Mouse (Mus musculus): Measurements from ENCODE around the gene Fam71e1.

The Fam71e1 gene

GRCm38 (mm10) chr7:44533746-44534045 is 37.3 kb downstream of the Fam71e1 start:
- TF ChIP-seq GATA4 (IDR thresholded peaks at IDR 0.05; ENCODE audit: insufficient replicate concordance, low read length) = no peak

DNA sequence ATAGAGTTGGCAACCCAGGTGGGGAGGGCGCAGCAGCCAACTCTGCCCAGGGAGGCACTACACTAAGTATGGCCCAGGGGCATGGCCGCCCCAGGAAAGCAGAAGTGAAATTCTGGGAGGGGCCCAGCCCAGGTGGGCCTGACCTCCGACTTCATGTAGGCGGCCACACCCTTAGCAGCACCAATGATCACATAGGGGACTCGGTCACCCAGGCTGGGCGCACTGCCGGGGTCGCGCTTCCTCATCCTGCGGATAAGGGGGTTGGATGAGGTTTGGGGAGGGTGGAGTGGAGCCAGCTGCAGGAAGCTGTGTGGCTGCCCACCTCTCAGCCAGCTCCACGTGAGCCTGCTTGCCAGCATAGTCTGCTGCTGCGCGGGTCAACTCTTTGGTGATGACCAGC is 37.9 kb downstream of the Fam71e1 start:
- no peak for TF ChIP-seq GATA4 (IDR thresholded peaks at IDR 0.05; ENCODE audit: insufficient replicate concordance, low read length)

DNA sequence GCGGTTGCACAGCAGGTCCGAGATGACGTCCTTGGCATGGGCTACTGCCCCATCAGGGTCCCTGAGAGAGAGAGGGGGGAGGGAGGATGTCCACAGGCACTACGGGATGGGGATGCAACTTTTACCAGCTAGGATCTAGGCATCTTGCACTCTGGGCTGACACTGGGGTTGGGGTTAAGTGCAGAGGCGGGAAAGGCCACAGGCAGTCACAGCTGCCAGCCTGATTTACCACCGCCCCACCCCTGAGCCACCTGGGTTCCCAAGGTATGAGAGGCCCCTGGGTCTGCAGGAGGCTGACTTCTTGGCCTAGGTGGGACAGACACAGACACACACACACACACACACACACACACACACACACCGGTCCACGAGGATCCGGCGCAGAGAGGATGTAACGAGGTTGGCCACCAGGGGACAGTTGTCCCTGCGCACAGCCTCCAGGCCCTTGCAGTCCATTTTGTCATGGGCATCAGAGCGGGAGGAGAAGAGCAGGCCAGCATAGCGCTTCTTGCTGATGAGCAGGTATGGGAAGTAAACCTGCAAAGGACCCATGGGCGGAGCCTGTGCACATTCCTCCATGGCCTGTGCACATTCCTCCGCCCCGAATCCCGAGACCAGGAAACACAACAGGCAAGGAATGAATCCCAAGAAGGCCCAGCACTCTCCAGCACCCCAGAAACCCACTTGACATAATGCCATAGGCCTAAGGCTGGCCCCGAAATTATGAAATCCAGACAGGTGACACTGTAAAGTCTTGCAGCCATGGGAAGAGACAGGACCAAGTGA is 38.5 kb downstream of the Fam71e1 start:
- no peak for TF ChIP-seq GATA4 (IDR thresholded peaks at IDR 0.05; ENCODE audit: insufficient replicate concordance, low read length)

GRCm38 (mm10) chr7:44535657-44536589 is 39.5 kb downstream of the Fam71e1 start:
- TF ChIP-seq GATA4 (IDR thresholded peaks at IDR 0.05; ENCODE audit: insufficient replicate concordance, low read length) = no peak

GRCm38 (mm10) chr7:44536590-44536968 is 40.2 kb downstream of the Fam71e1 start:
- TF ChIP-seq GATA4 (IDR thresholded peaks at IDR 0.05; ENCODE audit: insufficient replicate concordance, low read length) = no peak

- TF ChIP-seq GATA4 (IDR thresholded peaks at IDR 0.05; ENCODE audit: insufficient replicate concordance, low read length) = no peak
These were observed 40.6 kb downstream of the Fam71e1 start for GRCm38 (mm10) chr7:44537009-44537408.

- no peak for TF ChIP-seq GATA4 (IDR thresholded peaks at IDR 0.05; ENCODE audit: insufficient replicate concordance, low read length)
These were observed 41.1 kb downstream of the Fam71e1 start for GRCm38 (mm10) chr7:44537496-44537895.

DNA sequence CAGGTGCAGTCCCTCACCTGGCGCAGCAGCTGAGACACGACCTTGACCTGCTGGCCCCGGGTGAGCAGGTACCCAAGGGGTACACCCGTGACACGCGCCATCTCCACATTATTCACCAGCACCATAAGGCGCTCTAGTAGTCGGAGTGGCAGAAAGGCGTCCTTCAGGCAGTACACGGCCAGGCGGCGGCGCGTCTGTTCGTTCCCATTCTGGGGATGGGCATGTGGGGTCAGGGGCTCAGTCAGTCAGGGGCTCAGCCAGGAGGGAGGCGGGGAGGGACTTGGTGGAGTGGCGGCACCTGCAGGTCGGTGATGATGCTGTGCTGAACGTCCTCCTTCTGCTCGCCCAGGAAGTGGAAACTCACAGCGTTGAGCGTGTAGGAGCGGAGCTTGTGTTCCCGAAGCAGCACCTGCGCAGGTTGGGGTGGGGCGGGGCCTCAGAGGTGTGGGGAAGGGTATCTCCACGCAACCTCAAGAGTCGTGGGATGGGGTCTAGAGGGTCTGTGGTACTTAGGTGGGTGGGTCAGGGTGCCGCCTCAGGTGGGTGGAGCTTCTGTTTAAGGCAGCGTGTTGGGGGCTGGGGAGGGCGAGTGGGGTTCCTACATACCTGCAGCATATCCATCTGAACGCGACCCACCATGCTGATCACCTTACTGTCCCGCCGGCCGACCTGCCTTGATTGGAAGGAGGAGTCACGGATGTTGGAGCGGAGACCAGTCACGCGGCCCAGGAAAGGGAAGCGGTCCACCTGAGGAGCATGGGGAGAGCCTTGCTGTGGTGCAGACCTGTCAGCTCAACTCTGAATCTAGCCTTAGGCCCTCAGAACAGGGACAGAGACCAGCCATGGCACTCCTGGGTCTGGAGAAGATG is 42.6 kb downstream of the Fam71e1 start:
- no peak for TF ChIP-seq GATA4 (IDR thresholded peaks at IDR 0.05; ENCODE audit: insufficient replicate concordance, low read length)

DNA sequence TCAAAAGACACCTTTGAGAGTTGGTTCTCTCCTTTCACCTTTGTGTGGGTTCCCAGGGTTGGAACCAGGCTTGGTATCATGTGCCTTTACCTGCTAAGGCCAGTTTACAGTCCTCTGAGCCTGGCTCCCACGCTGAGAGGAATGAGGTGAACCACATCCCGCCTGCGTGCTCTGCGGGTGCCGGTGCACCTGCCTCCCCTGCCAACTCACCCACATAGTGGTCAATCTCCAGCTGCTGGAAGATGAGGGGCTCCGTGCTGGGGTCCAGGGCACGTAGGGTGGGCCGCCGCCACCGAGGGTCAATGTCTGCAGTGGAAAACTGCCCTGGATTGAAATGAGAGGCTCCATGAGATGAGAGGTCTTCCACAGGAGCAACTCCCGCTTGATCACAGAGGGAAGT is 46.2 kb downstream of the Fam71e1 start:
- TF ChIP-seq GATA4 (IDR thresholded peaks at IDR 0.05; ENCODE audit: insufficient replicate concordance, low read length) = no peak

- TF ChIP-seq GATA4 (IDR thresholded peaks at IDR 0.05; ENCODE audit: insufficient replicate concordance, low read length) = no peak
These were observed 46.7 kb downstream of the Fam71e1 start for GRCm38 (mm10) chr7:44543071-44543470.

DNA sequence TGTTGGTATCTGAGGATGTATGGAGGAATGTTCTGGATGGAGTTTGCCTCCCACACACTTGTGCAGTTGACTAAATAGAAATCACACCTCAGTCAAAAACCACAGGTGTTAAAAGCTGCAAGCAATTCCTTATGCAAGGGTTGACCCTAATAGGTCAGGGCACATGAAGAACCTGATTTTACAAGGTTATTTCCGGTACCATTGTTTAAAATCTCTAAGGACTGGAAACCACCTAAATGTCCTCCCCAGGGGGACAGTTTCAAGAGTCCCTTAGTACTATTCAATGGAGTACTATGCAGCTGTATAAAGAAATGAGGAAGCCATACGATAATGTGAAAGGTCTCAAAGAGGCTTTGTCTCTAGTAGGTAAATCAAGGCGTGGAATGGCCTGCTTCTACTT is 49.9 kb downstream of the Fam71e1 start:
- TF ChIP-seq GATA4 (IDR thresholded peaks at IDR 0.05; ENCODE audit: insufficient replicate concordance, low read length) = no peak

- no peak for TF ChIP-seq GATA4 (IDR thresholded peaks at IDR 0.05; ENCODE audit: insufficient replicate concordance, low read length)
These were observed 50.7 kb downstream of the Fam71e1 start for GRCm38 (mm10) chr7:44547041-44547440.

DNA sequence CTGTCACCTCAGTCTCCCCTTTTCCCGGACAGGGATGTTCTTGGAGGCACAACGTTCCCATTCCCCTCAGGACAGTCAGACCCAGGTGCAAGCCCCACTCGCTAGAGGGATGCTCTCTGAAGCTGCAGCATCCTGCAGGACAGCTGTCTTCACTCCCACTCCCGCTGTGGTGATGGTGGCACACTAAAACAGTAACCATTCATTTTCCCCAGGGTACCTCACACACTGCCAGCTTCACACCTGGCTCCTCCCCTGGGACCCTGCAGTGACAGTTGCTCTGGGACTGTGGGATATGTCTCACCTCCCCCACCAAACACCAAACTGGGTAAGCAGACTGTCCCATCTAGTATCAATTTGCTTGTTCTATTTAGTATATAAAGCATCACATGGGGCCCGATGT is 51.3 kb downstream of the Fam71e1 start:
- no peak for TF ChIP-seq GATA4 (IDR thresholded peaks at IDR 0.05; ENCODE audit: insufficient replicate concordance, low read length)

DNA sequence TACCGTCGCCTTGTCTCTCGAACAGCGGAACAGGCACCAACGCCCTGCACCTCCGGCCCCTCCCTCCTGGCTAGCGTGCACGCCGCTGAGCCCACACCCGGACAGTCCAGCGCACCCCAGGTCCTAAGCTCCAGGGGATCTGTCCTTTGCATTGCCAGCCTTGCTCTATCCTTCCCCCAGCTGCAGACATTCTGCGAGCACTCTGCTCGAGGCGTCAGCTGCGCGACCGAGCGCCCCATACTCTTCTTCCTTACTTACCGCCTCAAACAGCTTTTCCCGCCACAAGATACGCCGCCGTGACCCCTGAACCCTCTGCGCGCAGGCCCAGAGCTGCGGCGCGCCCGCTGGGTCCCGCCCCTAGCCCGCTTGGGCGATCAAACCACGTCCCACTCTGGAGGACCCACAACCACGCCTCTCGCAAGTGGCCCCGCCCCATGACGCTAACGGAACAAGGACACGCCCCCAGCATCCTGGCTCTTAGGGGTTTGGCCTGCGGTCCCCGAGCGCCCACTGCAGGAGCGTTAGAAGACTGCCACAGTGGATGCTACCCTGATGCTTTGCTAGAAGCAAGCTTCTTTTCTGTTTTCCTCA is 52.2 kb downstream of the Fam71e1 start, which contains the start of gene Pold1:
Gene Pold1, minus strand, starts transcription at position 353 of the 591 bp plus-strand sequence.
- TF ChIP-seq GATA4 (IDR thresholded peaks at IDR 0.05; ENCODE audit: insufficient replicate concordance, low read length) = peak; percentile 83; the same call in 1 of the 2 replicates
